ENCODE assay signal across 25 mouse cellular contexts in the genomic region with DNA sequence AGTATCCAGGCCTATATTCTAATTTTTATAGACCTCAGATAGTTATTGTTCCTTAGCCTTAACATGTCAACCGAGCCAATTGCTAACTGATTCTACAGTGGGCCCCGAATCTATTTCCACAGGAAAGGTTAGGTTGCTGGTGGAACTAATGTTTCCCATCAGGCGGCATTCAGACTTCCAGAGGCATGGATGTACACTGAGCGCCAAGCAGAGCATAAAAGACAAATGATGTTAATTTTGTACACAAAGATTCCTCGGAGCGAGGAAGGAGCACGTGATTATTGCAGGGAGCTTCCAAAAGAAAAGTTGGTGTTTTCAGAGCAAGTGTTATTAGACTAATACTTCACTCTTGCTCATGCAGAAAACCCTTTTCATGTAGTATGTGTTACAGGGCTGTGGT.
"Had no signal": no experiment of that assay in that cellular context is flagged by ENCODE, and none has a peak within 500 bp of the region (broad histone marks: within the 10 kb centered on the region; RNA-seq: fewer than 3 reads in every experiment).

No protein-coding gene starts in this region.

- H3K27me3 ChIP-seq: limb, embryonic 13.5 days; liver, embryonic 12.5 days; liver, embryonic 15.5 days; lung, embryonic 15.5 days; megakaryocyte, embryonic 14.5 days; midbrain, embryonic 13.5 days had no signal

- H3K27ac ChIP-seq: layer of hippocampus, adult 2 months; limb, embryonic 10.5 days; limb, embryonic 13.5 days; liver, embryonic 12.5 days; liver, embryonic 15.5 days; lung, embryonic 15.5 days; midbrain, embryonic 10.5 days; midbrain, embryonic 13.5 days; stomach, postnatal 0 days had no signal

- H3K9ac ChIP-seq: limb, embryonic 13.5 days; liver, embryonic 12.5 days; liver, embryonic 15.5 days; lung, embryonic 15.5 days; midbrain, embryonic 13.5 days had no signal

- ATAC-seq: liver, embryonic 12.5 days; midbrain, embryonic 13.5 days; midbrain, embryonic 16.5 days had no signal

- H3K4me3 ChIP-seq: layer of hippocampus, adult 2 months; limb, embryonic 10.5 days; limb, embryonic 13.5 days; liver, embryonic 12.5 days; liver, embryonic 15.5 days; lung, embryonic 15.5 days; megakaryocyte, embryonic 14.5 days; midbrain, embryonic 10.5 days; midbrain, embryonic 13.5 days; myocyte had no signal

- H3K4me2 ChIP-seq: limb, embryonic 13.5 days; liver, embryonic 12.5 days; liver, embryonic 15.5 days; lung, embryonic 15.5 days; midbrain, embryonic 13.5 days had no signal

- DNase-seq: kidney, adult 9 months; kidney, postnatal 25 days; layer of hippocampus, adult 9-11 months; liver; lung, adult 18-20 months; lung, postnatal 10 days; lung, postnatal 36 days; right cerebral cortex, adult 18-20 months; right cerebral cortex, postnatal 14 days; right cerebral cortex, postnatal 4 days; thymus, adult 2 months; thymus, postnatal 14 days; thymus, postnatal 4 days had no signal

- H3K4me1 ChIP-seq: lung, embryonic 15.5 days; midbrain, embryonic 10.5 days; midbrain, embryonic 13.5 days had no signal

- H3K9me3 ChIP-seq: limb, embryonic 10.5 days; limb, embryonic 13.5 days; liver, embryonic 12.5 days; liver, embryonic 15.5 days; lung, embryonic 15.5 days; megakaryocyte, embryonic 14.5 days; midbrain, embryonic 10.5 days; midbrain, embryonic 13.5 days had no signal

- H3K36me3 ChIP-seq: limb, embryonic 10.5 days; limb, embryonic 13.5 days; liver, embryonic 12.5 days; liver, embryonic 15.5 days; lung, embryonic 15.5 days; midbrain, embryonic 10.5 days; midbrain, embryonic 13.5 days had no signal
